Mouse (Mus musculus): ENCODE measurements at regions not wholly inside any gene's neighbourhood (a gene's known extent, or its start where the extent isn't known, plus 50 kb on each side); places are given as distances from the start of the nearest gene placed in this dataset.

GRCm38 (mm10) chr13:73132746-73133145 lies 127.5 kb upstream of the Irx4 start:
- no peak for TF ChIP-seq USF1 (IDR thresholded peaks at IDR 0.05; ENCODE audit: low read depth, low read length)
- no peak for TF ChIP-seq TCF12 (IDR thresholded peaks at IDR 0.05; ENCODE audit: low read depth, low read length)
- TF ChIP-seq POLR2A (IDR thresholded peaks at IDR 0.05; ENCODE audit: low read depth, low read length): no peak
- no peak for TF ChIP-seq MYC (IDR thresholded peaks at IDR 0.05; ENCODE audit: low read depth, low read length)
- TF ChIP-seq NRF1 (IDR thresholded peaks at IDR 0.05; ENCODE audit: low read depth, low read length): no peak
- no peak for TF ChIP-seq ZKSCAN1 (IDR thresholded peaks at IDR 0.05; ENCODE audit: borderline replicate concordance, low read depth, low read length)
- TF ChIP-seq MAX (IDR thresholded peaks at IDR 0.05; ENCODE audit: low read length): no peak
- no peak for TF ChIP-seq CTCF (conservative IDR thresholded peaks at IDR 0.05 in 1 of 2, IDR thresholded peaks at IDR 0.05 in 1 of 2; ENCODE audit: low read depth in 2 of 2, low read length in 2 of 2)
- no peak for TF ChIP-seq NELFE (IDR thresholded peaks at IDR 0.05; ENCODE audit: low read depth, low read length)
- TF ChIP-seq HCFC1 (IDR thresholded peaks at IDR 0.05; ENCODE audit: low read depth, low read length): no peak
- TF ChIP-seq ZC3H11A (IDR thresholded peaks at IDR 0.05; ENCODE audit: low read depth, low read length): no peak
- TF ChIP-seq ZNF384 (IDR thresholded peaks at IDR 0.05; ENCODE audit: low read depth, low read length): no peak
- TF ChIP-seq RAD21 (IDR thresholded peaks at IDR 0.05; ENCODE audit: low read depth, low read length): no peak
- TF ChIP-seq BHLHE40 (IDR thresholded peaks at IDR 0.05; ENCODE audit: low read depth, low read length): no peak

All from CH12.LX (cell line).